Mouse (Mus musculus) heart, embryonic 16.5 days (tissue): ENCODE measurements around the gene H2-Q6. TPM values are rescaled to one million over a fixed set of nuclear protein-coding genes. Genes with fewer than 3 reads are reported as not detected.

Source experiments
- polyA plus RNA-seq: library from polyadenylated mRNA; unstranded; fragments of >200 nt; fragmentation: Nextera tagmentation; extraction: Ambion mirVana; gene quantifications from 2 replicates; pipeline ENCODE4 v1.2.1, GENCODE M21; 2015

Gene H2-Q6
- polyA plus RNA-seq, 1 experiment from 2014 or later: 2.8 TPM

Other genes with a start within 250 kb of the H2-Q6 start
- 6.0 and 10.9 TPM in 2 replicates for gene Aif1, start 248.8 kb upstream of the H2-Q6 start, polyA plus RNA-seq
- gene Lst1, start 236.4 kb upstream of the H2-Q6 start, polyA plus RNA-seq: 7.9 and 8.2 TPM in 2 replicates
- 3.5 and 6.4 TPM in 2 replicates for gene Ltb, start 230.4 kb upstream of the H2-Q6 start, polyA plus RNA-seq
- 0.20 and 0.33 TPM in 2 replicates for gene Tnf, start 222.8 kb upstream of the H2-Q6 start, polyA plus RNA-seq
- gene Lta, start 219.5 kb upstream of the H2-Q6 start, polyA plus RNA-seq: 0.27 and 0.79 TPM in 2 replicates
- gene Gm16181, start 204.0 kb upstream of the H2-Q6 start, polyA plus RNA-seq: 0.41 and 1.2 TPM in 2 replicates
- 10.1 and 10.4 TPM in 2 replicates for gene Atp6v1g2, start 191.2 kb upstream of the H2-Q6 start, polyA plus RNA-seq
- gene Nfkbil1, start 189.1 kb upstream of the H2-Q6 start, polyA plus RNA-seq: 8.4 and 8.8 TPM in 2 replicates
- 256 and 260 TPM in 2 replicates for gene Ddx39b, start 183.1 kb upstream of the H2-Q6 start, polyA plus RNA-seq
- 90.5 and 110 TPM in 2 replicates for gene H2-D1, start 162.1 kb upstream of the H2-Q6 start, polyA plus RNA-seq
- gene H2-Q1, start 104.4 kb upstream of the H2-Q6 start, polyA plus RNA-seq: not detected in 2 replicates
- 0.82 and 2.1 TPM in 2 replicates for gene H2-Q2, start 82.6 kb upstream of the H2-Q6 start, polyA plus RNA-seq
- gene H2-Q4, start 45.2 kb upstream of the H2-Q6 start, polyA plus RNA-seq: 3.2 and 4.1 TPM in 2 replicates
- gene H2-Q7, start 14.3 kb downstream of the H2-Q6 start, polyA plus RNA-seq: 3.7 and 5.9 TPM in 2 replicates
- gene H2-Q10, start 45.2 kb downstream of the H2-Q6 start, polyA plus RNA-seq: 0.55 and 0.58 TPM in 2 replicates
- not detected in 2 replicates for gene Pou5f1, start 81.2 kb downstream of the H2-Q6 start, polyA plus RNA-seq
- gene Tcf19, start 92.0 kb downstream of the H2-Q6 start, polyA plus RNA-seq: 59.5 and 60.3 TPM in 2 replicates
- gene Cchcr1, start 92.2 kb downstream of the H2-Q6 start, polyA plus RNA-seq: 15.7 and 15.9 TPM in 2 replicates
- 1.6 and 1.9 TPM in 2 replicates for gene Psors1c2, start 108.4 kb downstream of the H2-Q6 start, polyA plus RNA-seq
- gene Cdsn, start 127.3 kb downstream of the H2-Q6 start, polyA plus RNA-seq: 0.46 and 0.49 TPM in 2 replicates
- gene 2300002M23Rik, start 142.6 kb downstream of the H2-Q6 start, polyA plus RNA-seq: 0.11 and 0.14 TPM in 2 replicates
- gene Sfta2, start 176.7 kb downstream of the H2-Q6 start, polyA plus RNA-seq: 1.1 and 14.0 TPM in 2 replicates
- not detected in 2 replicates for gene Gm9573, start 201.8 kb downstream of the H2-Q6 start, polyA plus RNA-seq
- 0.29 and 0.42 TPM in 2 replicates for gene Mucl3, start 218.8 kb downstream of the H2-Q6 start, polyA plus RNA-seq
- 12.8 and 17.1 TPM in 2 replicates for gene Vars2, start 242.7 kb downstream of the H2-Q6 start, polyA plus RNA-seq
- gene Gtf2h4, start 248.9 kb downstream of the H2-Q6 start, polyA plus RNA-seq: 29.6 and 30.8 TPM in 2 replicates